Mouse (Mus musculus): ENCODE results near the gene Rora. TPM values are rescaled to one million over a fixed set of nuclear protein-coding genes. Genes with fewer than 3 reads are reported as not detected.

The Rora gene
- polyA plus RNA-seq, 1 experiment = 0.06 TPM

GRCm38 (mm10) chr9:68699856-68700255 is 46.3 kb downstream of the Rora start:
- H3K79me2 ChIP-seq (ENCODE audit: control insufficient read depth, insufficient read depth) = no peaks in the 10 kb centered on the region
- no peak overlapping the region for H3ac ChIP-seq (ENCODE audit: control insufficient read depth, insufficient read length, low read depth)
- H3K79me3 ChIP-seq (ENCODE audit: low read depth) = no peaks in the 10 kb centered on the region
- TF ChIP-seq CEBPB (IDR thresholded peaks at IDR 0.05; ENCODE audit: low read depth) (no peak), MAX (IDR thresholded peaks at IDR 0.05) (no peak), CTCF (IDR thresholded peaks at IDR 0.05; ENCODE audit: control insufficient read depth, insufficient read depth, insufficient read length) (no peak), USF1 (IDR thresholded peaks at IDR 0.05; ENCODE audit: low read depth) (no peak), MYOD1 (IDR thresholded peaks at IDR 0.05; ENCODE audit: control insufficient read depth, insufficient read length, low read depth) (no peak), MYOG (IDR thresholded peaks at IDR 0.05; ENCODE audit: control insufficient read depth, extremely low read depth, insufficient read length) (no peak), FOSL1 (IDR thresholded peaks at IDR 0.05; ENCODE audit: insufficient read depth, low read length, poor library complexity, severe bottlenecking) (no peak)
- no peaks in the 10 kb centered on the region for H3K27me3 ChIP-seq (ENCODE audit: control insufficient read depth, insufficient read depth, insufficient read length)
- no peak overlapping the region for H3K4me3 ChIP-seq (ENCODE audit: insufficient read depth, poor library complexity, severe bottlenecking)
- no peaks in the 10 kb centered on the region for H3K36me3 ChIP-seq (ENCODE audit: control insufficient read depth, insufficient read depth)

DNA sequence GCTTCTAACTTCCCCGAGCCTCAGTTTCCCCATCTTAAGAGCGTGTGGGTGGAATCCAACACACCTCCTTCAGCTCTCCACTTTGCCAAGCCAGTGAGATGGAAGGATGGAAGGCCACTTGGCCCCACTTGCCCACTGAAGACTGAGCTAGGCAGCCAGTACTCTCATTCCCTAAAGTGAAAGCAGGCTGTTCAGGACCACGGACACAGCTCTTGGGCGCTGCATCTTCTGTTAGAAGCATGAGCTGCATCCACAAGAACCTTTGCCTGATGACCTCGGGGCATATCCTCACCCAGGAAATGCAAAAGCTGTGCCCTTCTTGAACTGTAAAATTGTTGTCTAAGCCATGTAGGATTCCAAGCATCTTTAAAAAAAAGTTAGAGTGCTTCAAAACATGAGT is 54.0 kb downstream of the Rora start:
- Histone ChIP-seq H3K79me3 (ENCODE audit: low read depth) (no peaks in the 10 kb centered on the region), H3ac (ENCODE audit: control insufficient read depth, insufficient read length, low read depth) (no peak overlapping the region), H3K27me3 (ENCODE audit: control insufficient read depth, insufficient read depth, insufficient read length) (no peaks in the 10 kb centered on the region), H3K4me3 (ENCODE audit: insufficient read depth, poor library complexity, severe bottlenecking) (no peak overlapping the region), H3K79me2 (ENCODE audit: control insufficient read depth, insufficient read depth) (no peaks in the 10 kb centered on the region), H3K36me3 (ENCODE audit: control insufficient read depth, insufficient read depth) (no peaks in the 10 kb centered on the region)
- TF ChIP-seq FOSL1 (IDR thresholded peaks at IDR 0.05; ENCODE audit: insufficient read depth, low read length, poor library complexity, severe bottlenecking) (no peak), MYOD1 (IDR thresholded peaks at IDR 0.05; ENCODE audit: control insufficient read depth, insufficient read length, low read depth) (no peak), USF1 (IDR thresholded peaks at IDR 0.05; ENCODE audit: low read depth) (no peak), CEBPB (IDR thresholded peaks at IDR 0.05; ENCODE audit: low read depth) (no peak), MAX (IDR thresholded peaks at IDR 0.05) (no peak), MYOG (IDR thresholded peaks at IDR 0.05; ENCODE audit: control insufficient read depth, extremely low read depth, insufficient read length) (no peak), CTCF (IDR thresholded peaks at IDR 0.05; ENCODE audit: control insufficient read depth, insufficient read depth, insufficient read length) (no peak)

DNA sequence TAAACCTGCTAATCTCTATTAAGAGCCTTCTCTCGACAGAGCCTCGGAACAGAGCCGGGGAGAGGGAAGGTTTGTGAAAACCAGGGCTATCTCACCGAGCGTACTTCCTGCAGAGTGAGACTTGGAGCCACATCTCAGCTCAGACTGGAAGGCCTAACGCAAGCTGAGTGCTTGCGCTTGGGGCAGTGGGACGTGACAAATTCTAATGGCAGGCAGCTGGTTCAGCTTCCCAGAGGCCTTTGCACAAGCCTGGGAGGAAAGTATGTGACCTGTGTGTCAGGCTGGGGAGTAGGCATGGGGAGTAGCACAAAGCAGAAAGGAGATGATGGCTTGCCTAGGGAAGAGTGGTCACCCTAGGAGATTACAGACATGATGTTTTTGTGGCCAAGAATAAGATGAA is 55.6 kb downstream of the Rora start:
- no peak for TF ChIP-seq MAX (IDR thresholded peaks at IDR 0.05)
- no peak overlapping the region for H3ac ChIP-seq (ENCODE audit: control insufficient read depth, insufficient read length, low read depth)
- H3K36me3 ChIP-seq (ENCODE audit: control insufficient read depth, insufficient read depth) = no peaks in the 10 kb centered on the region
- H3K79me2 ChIP-seq (ENCODE audit: control insufficient read depth, insufficient read depth) = no peaks in the 10 kb centered on the region
- H3K79me3 ChIP-seq (ENCODE audit: low read depth) = no peaks in the 10 kb centered on the region
- no peaks in the 10 kb centered on the region for H3K27me3 ChIP-seq (ENCODE audit: control insufficient read depth, insufficient read depth, insufficient read length)
- H3K4me3 ChIP-seq (ENCODE audit: insufficient read depth, poor library complexity, severe bottlenecking) = no peak overlapping the region

DNA sequence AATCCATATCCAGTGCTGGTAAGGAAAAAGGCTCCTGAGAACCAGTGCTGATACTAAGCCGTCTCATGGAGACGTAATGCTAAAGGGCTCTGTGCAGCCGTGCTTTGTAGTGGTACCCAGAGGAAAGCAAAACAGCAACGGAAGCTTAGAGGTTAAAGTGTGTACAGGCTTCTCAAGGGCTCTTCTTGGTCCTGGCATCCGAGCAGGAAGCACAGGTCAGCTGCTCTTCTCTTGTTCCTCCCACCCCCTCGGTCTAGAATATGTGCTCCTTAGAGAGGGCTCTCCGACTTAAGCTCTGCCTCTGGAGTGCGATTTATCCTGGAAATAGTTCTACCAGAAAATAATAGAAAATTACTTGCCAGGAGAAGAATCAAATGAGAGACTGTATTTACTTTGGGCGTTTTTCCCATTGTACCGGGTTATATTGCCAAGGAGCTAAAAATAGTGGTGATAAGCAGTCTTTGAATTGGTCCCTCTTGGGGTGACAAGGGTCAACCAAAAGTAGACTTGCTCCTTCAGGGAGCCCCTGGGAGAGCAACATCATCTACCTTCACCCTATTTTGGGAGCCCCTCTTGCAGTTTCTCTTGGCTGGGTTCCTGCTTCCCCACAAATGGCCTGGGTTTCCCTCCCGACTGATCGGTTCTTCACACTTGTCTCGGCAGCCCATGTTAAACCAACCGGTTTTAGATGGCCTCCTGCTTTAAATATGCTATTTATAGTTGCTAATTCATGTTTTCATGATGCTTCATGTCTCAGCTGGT is 57.5 kb downstream of the Rora start:
- Histone ChIP-seq H3K79me3 (ENCODE audit: low read depth) (no peaks in the 10 kb centered on the region), H3K4me3 (ENCODE audit: insufficient read depth, poor library complexity, severe bottlenecking) (no peak overlapping the region), H3K27me3 (ENCODE audit: control insufficient read depth, insufficient read depth, insufficient read length) (no peaks in the 10 kb centered on the region), H3K79me2 (ENCODE audit: control insufficient read depth, insufficient read depth) (no peaks in the 10 kb centered on the region), H3K36me3 (ENCODE audit: control insufficient read depth, insufficient read depth) (no peaks in the 10 kb centered on the region), H3ac (ENCODE audit: control insufficient read depth, insufficient read length, low read depth) (no peak overlapping the region)
- TF ChIP-seq MYOD1 (IDR thresholded peaks at IDR 0.05; ENCODE audit: control insufficient read depth, insufficient read length, low read depth) = no peak
- TF ChIP-seq USF1 (IDR thresholded peaks at IDR 0.05; ENCODE audit: low read depth) = no peak
- no peak for TF ChIP-seq CTCF (IDR thresholded peaks at IDR 0.05; ENCODE audit: control insufficient read depth, insufficient read depth, insufficient read length)
- no peak for TF ChIP-seq MYOG (IDR thresholded peaks at IDR 0.05; ENCODE audit: control insufficient read depth, extremely low read depth, insufficient read length)
- TF ChIP-seq FOSL1 (IDR thresholded peaks at IDR 0.05; ENCODE audit: insufficient read depth, low read length, poor library complexity, severe bottlenecking) = no peak
- TF ChIP-seq CEBPB (IDR thresholded peaks at IDR 0.05; ENCODE audit: low read depth) = no peak
- TF ChIP-seq MAX (IDR thresholded peaks at IDR 0.05) = no peak

DNA sequence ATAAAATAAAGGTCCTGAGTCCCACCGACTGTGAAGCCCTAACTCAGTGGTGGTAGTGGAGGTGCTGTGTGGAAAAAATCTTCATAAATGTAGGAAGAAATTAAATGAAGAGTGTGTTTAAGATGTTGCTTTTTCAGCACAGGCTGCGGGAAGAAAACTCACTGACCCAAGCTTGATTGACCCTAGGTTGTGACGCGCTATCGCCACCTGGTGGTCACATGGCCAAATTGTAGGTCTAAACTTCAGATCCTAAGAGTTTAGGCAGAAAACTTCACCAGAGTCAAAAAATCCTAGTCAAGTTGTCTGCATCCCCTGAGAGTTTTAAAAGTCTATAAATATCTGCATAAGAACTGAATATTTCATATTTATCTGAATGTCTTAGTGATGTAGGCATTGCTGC is 63.4 kb downstream of the Rora start:
- H3K4me3 ChIP-seq (ENCODE audit: insufficient read depth, poor library complexity, severe bottlenecking) = no peak overlapping the region
- no peaks in the 10 kb centered on the region for H3K79me2 ChIP-seq (ENCODE audit: control insufficient read depth, insufficient read depth)
- H3ac ChIP-seq (ENCODE audit: control insufficient read depth, insufficient read length, low read depth) = no peak overlapping the region
- H3K36me3 ChIP-seq (ENCODE audit: control insufficient read depth, insufficient read depth) = no peaks in the 10 kb centered on the region
- H3K27me3 ChIP-seq (ENCODE audit: control insufficient read depth, insufficient read depth, insufficient read length) = no peaks in the 10 kb centered on the region
- no peak for TF ChIP-seq MYOG (IDR thresholded peaks at IDR 0.05; ENCODE audit: control insufficient read depth, extremely low read depth, insufficient read length)
- no peak for TF ChIP-seq MAX (IDR thresholded peaks at IDR 0.05)
- no peak for TF ChIP-seq USF1 (IDR thresholded peaks at IDR 0.05; ENCODE audit: low read depth)
- TF ChIP-seq MYOD1 (IDR thresholded peaks at IDR 0.05; ENCODE audit: control insufficient read depth, insufficient read length, low read depth) = no peak
- TF ChIP-seq FOSL1 (IDR thresholded peaks at IDR 0.05; ENCODE audit: insufficient read depth, low read length, poor library complexity, severe bottlenecking) = no peak
- no peak for TF ChIP-seq CTCF (IDR thresholded peaks at IDR 0.05; ENCODE audit: control insufficient read depth, insufficient read depth, insufficient read length)
- no peak for TF ChIP-seq CEBPB (IDR thresholded peaks at IDR 0.05; ENCODE audit: low read depth)
- no peaks in the 10 kb centered on the region for H3K79me3 ChIP-seq (ENCODE audit: low read depth)

GRCm38 (mm10) chr9:68718427-68718826 is 64.8 kb downstream of the Rora start:
- H3K27me3 ChIP-seq (ENCODE audit: control insufficient read depth, insufficient read depth, insufficient read length) = no peaks in the 10 kb centered on the region
- no peak overlapping the region for H3K4me3 ChIP-seq (ENCODE audit: insufficient read depth, poor library complexity, severe bottlenecking)
- no peak overlapping the region for H3ac ChIP-seq (ENCODE audit: control insufficient read depth, insufficient read length, low read depth)
- TF ChIP-seq USF1 (IDR thresholded peaks at IDR 0.05; ENCODE audit: low read depth) = no peak
- no peak for TF ChIP-seq FOSL1 (IDR thresholded peaks at IDR 0.05; ENCODE audit: insufficient read depth, low read length, poor library complexity, severe bottlenecking)
- TF ChIP-seq MYOD1 (IDR thresholded peaks at IDR 0.05; ENCODE audit: control insufficient read depth, insufficient read length, low read depth) = no peak
- no peak for TF ChIP-seq MYOG (IDR thresholded peaks at IDR 0.05; ENCODE audit: control insufficient read depth, extremely low read depth, insufficient read length)
- no peak for TF ChIP-seq CEBPB (IDR thresholded peaks at IDR 0.05; ENCODE audit: low read depth)
- TF ChIP-seq CTCF (IDR thresholded peaks at IDR 0.05; ENCODE audit: control insufficient read depth, insufficient read depth, insufficient read length) = no peak
- no peak for TF ChIP-seq MAX (IDR thresholded peaks at IDR 0.05)
- no peaks in the 10 kb centered on the region for H3K36me3 ChIP-seq (ENCODE audit: control insufficient read depth, insufficient read depth)
- H3K79me3 ChIP-seq (ENCODE audit: low read depth) = no peaks in the 10 kb centered on the region
- no peaks in the 10 kb centered on the region for H3K79me2 ChIP-seq (ENCODE audit: control insufficient read depth, insufficient read depth)
